Mouse (Mus musculus) hematopoietic stem cell, adult 5-6 weeks (primary cell): ENCODE measurements around the gene Fam131b. TPM values are rescaled to one million over a fixed set of nuclear protein-coding genes. Genes with fewer than 3 reads are reported as not detected.
A peak's percentile ranks its signal among the peaks of the same experiment; 100 is the strongest.

ENCODE experiments used
- ATAC-seq, 2 experiments: fragments of 125-278 bp in 1 of 2; replicated peaks in 1 of 2; 2 replicates each; pipeline ENCODE4 v1.8.0; 2016 to 2017; ENCODE audit warnings: inconsistent platforms in 2 of 2, mild to moderate bottlenecking in 2 of 2, moderate number of reproducible peaks in 2 of 2, low read depth in 1 of 2, moderate TSS enrichment in 1 of 2; ENCODE audit not compliant: low FRiP score in 2 of 2, poor library complexity in 2 of 2, severe bottlenecking in 2 of 2, insufficient read depth in 1 of 2, low TSS enrichment in 1 of 2
- total RNA-seq: library from RNA; stranded (forward); fragments of 172-1452, 232-1000 nt; gene quantifications from 2 replicates; pipeline ENCODE4 v1.2.3, GENCODE M21; 2017

Gene Fam131b
- total RNA-seq, result not detected in 2 replicates

DNA sequence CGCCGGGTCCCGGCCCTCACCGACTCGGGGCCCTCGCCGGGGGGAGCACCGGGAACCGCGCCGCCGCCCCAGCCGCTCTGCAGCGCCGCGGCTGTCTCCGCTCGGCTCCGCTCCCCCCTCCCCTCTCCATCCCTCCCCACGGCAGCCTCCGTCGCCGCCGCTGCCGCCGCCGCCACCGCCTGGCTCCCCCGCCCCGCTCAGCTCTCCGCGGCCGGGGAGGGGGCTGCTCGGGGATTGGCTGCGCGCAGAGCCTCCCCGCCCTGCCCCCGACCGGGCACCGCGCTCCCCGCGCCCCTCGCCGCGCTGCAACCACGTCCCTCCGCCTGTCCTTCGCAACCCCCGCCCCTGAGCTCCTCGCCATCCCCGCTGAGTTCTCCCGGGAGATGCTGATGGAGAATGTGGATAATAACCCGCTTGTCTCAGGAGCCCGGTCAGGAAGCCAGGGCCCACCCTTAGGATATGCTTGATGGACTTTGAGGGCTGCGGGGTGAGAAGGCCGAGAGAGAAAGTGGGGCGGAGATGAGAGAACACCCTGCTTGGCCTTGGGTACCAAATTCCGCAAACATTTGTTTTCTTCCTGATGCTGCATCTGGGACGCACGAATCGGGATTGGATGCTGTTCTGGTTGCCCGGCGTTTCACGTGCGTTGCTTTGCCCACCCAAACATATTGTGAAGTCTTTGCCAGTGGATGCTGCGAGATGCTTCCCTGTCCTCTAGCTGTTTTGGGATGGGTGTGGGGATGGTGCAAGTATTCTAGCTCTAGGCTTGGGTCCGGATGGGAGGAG is at the start of gene Fam131b:
Gene Fam131b, minus strand, starts transcription at position 162 of the 786 bp plus-strand sequence.
- ATAC-seq, result peak; percentile 8 to 29; a peak in 2 of 4 replicates

DNA sequence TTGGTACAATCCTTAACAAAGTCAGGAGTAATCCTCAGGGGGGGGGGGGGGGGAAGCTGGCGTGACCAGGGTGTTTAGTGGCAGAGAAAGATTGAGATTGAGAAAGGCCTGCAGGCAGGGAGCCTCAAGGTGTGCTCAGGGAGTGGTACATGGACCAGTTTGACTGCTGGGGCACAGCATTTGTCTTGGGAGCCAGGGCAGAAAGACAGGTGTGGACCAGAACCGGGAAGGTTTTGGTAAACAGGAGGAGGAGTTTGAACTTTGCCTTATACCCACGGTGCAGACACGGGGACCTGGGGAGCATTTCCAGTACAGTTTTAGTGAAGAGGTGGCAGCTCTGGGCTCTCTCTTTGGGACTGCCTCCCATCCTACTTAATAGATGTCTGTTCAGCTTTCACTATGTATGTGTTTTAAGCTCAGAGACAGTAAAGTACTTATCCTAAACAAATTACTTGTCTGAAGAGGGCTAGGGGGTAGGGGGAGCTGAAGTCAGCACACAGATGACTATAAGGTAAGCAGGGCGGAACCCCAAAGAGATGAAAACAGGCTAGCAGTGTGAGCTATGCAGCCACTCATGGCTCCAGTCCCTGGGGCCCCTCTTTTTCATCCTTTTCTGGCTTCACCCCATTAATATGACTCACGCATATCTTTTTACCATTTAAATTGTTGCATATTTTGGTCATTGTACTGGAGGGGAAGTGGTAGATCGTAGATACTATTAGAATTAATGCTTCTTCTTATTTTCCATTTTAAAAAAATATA is 49.4 kb upstream of the Fam131b start:
- ATAC-seq, result no peak

DNA sequence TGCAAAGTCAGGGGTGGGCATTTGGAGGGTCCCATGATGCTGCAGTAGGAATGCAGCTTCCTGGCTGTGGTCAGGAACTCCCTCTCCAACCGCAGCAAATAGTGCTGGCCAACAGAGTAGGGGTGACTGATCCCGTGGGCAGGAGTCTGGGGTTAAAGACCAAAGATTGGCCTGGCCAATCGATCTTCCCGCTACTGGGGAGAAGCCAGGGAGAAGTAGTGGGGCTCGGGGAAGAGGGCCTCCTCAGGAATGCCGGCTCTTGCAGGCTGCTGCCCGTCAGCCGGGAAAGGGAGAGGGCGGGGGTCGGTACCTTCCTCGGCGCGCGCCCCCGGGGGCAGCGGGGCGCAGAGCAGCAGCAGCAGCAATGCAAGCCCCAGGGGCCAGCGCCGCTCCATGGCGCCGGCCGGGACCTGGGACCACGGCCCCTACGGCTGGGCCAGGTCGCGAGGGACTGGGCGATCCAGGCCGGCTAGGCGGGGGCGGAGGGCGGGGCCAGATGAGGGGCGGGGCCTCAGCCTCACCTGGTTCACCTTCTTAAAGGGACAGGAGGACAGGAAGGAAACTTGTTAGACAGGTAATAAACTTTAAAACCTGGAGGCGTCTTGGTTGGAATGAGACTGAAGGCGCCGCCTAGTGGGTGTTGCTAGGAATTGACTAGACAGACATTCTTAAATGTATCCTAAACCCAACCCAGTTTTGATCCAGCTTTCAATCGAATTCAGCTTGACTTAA is 48.5 kb upstream of the Fam131b start, which contains the start of gene Epha1:
Gene Epha1, minus strand, starts transcription at position 453 of the 732 bp plus-strand sequence.
- ATAC-seq, result peak; percentile 43 to 51; a peak in 2 of 4 replicates

DNA sequence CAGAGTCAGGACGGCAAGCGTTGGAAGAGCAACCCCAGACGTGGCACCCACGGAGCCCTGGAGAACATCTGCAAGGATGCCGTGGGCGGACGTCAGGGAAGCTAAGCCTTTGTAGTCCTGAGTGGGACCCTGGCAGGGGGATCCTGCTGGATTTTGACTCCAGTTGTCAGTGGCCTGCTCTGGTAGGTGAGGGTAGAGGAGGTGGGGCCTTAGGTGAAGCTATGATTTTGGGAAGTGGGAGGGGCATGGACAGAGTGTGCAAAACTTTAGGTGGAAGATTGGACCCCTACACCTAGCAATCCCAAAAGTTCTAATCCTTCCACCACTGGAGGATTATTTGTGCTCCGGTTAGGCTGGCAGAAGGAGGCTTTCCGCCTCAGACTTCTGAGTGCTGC is 48.0 kb upstream of the Fam131b start:
- ATAC-seq, result 0 out of 4 replicates have a peak, but pooled peaks of 1 of the 2 experiments have one; percentile 1

DNA sequence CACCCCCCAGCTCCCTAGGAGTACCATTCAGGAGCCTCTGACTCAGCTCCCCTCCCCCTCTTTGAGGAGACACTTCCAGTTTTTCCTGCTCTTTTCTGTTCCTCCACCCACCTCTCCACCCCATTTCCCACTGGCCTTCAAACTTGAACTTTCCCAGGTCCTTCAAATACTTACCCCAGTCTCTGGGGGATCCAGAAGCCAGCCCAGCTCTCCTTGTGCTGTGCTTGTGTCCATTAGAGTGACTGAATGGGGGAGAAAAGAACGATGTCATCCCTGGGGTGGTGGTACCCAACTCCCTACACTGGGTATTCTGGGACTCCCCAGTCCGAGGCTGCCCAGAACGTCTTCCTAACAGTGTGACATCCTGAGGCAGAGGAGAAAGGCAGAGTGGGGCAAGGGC is 47.6 kb upstream of the Fam131b start:
- no peak for ATAC-seq

DNA sequence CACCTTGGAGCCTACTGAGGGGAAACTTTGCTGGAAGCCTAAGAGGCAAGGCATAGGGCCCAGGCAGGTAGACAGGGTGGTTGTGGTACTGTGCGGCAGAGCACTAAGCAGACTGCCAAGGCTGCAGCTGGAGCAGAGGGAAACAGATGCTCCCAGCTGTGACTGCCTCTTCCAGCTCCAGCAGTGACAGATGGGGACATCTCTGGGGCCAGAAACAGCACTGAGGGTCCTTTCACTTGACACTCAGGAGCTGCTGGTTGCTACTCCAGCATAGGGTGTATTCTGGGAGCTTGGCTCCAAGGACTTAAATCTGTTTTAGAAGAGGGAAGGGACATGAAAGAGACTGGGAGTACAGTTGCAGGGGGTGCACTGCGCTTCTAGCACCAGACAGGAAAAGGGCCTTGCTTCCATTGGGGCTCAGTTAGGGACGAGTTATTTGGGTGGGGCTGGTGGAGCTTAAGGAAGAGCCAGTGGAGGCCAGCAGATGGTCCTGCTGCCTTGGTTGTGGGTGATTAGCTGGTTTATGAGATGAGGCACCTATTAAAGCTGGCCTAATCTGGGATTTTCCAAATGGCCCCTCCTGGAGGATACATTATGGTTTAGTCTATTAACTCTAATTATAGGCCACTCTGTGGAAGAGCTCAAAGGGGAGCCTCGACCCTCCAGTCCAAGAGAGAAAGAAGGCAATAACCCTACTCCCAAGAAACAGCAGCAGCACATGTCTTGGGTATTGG is 46.4 kb upstream of the Fam131b start:
- ATAC-seq, result no peak

DNA sequence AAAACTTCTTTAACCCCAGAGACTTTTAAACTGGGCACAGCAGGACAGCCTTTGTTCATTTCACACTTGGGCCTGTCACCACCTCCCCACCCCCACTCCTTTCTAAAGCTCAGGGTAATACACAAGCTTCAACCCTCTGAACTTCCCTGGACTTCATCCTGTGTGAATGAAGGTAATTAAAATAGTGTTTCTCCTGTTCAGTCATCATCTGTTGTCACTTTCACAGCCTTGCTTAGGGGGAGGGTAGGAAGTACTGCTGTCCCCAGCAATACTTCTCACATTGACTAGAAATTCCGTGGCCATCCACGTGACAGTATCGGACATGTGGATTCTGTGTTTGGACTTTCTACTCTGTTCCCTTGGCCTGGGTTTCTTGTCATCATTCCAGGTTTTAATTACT is 45.4 kb upstream of the Fam131b start:
- ATAC-seq, result no peak

DNA sequence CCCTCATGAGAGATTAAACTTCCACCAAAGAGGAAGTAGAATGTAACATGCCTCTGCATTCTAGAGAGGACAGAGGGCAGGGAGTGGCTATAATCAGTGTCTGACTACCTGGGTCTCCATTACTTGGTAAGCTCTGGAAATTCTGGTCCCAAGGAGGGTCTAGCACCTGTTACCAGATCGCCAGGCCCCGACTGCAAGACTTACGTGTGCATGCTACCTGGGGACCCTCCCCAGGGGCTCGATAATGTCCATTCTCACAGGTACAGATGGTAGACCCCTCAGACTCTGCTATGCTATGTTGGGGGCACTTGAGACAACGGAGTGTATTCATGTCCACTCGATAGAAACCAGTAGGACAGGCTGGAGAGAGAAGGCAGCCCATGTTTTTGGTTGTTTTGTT is 40.8 kb upstream of the Fam131b start:
- ATAC-seq, result no peak

DNA sequence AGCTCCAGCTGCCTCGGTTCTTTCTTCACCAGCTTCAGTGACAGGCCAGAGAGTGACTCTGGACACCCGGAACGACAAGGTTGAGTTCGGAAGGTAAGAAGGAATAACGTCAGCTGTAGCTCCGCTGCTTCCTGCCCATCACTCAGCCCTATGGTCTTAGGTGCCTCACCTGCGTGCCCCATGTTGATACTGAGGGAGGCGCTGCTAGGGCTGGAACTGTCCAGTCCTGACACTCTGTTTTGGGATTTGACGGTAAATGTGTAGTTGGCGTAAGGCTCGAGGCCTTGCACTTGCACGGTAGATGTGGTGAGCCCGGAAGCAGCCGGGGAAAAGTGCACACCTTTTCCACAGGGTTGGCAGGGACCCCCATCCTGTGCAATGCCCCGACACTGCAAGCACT is 40.2 kb upstream of the Fam131b start:
- no peak for ATAC-seq

DNA sequence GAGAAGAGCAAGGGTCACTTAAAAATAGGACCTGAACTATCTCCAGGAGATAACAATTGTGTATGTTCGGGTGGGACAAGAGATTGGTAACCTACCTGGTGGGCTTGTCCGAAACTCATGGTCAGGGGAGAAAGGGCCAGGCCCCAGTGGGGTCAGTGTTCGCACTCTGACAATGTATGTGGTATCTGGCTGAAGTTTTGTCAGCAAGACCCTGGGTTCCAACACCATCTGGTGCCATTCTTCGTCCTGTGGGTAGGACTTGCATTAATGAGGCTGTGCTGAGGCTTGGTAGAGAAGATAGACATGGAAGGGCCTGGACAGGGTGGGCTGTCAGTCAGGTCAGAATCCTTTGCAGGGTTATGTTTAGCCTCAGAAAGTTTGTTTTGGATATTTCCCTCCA is 39.6 kb upstream of the Fam131b start:
- no peak for ATAC-seq

DNA sequence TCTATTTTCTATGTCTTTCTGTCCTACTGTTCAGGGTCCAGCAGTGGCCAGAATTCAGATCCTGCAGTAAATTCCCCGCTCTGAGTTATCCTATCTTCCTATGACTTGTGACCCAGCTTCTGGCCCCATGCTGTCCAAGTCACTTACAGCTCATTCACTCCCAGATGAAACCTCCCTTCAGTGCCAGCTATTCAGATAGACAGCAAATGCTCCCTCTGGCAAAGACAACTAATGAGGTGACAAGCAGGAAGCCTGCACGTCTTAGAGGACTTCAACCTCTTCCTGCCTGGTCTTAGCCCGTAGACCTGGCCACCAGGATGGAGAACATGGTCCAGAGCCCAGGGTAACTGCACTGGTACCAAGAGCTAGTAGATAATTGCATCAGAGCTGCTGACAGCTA is 38.5 kb upstream of the Fam131b start:
- peak; percentile 10 to 23; a peak in 2 of 4 replicates for ATAC-seq

DNA sequence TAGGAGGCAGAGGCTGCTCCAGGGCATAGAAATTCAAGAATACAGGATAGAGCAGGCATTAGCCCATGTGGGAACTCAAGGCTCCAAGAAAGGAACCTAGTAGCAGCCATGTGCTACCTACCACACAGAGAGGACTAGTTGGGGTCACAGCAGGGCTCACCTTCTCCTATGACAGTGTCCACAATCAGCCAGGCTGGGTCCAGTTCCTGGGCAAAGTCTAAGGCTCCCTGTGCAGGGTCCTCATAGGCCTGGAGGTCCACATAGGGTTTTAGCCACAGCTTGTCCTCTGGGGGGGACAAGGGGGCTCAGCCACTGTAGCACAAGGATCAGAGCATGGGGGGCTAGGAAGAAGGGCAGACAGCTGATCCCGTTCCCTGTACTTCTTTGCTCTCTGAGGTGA is 38.1 kb upstream of the Fam131b start:
- ATAC-seq, result no peak; a peak in 1 of 4 replicates

DNA sequence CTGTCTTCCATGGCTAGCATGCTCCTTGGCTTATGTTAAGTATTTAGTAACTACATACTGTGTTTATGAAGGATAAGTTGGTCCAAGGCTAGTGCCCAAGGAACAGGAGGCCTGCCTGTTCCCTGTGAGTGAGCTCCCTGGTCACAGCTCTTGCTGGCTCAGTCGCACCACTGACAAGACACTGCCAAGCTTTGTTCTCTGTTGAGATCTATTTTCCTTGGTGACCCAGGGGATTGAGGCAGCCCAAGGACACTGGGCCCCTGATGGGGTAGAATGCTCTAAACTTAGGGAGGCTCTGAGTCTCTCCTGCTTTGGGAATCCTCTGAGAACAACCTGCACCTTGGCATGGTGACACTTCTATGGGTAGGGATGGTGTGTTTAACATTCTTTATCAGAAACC is 37.6 kb upstream of the Fam131b start:
- no peak for ATAC-seq

DNA sequence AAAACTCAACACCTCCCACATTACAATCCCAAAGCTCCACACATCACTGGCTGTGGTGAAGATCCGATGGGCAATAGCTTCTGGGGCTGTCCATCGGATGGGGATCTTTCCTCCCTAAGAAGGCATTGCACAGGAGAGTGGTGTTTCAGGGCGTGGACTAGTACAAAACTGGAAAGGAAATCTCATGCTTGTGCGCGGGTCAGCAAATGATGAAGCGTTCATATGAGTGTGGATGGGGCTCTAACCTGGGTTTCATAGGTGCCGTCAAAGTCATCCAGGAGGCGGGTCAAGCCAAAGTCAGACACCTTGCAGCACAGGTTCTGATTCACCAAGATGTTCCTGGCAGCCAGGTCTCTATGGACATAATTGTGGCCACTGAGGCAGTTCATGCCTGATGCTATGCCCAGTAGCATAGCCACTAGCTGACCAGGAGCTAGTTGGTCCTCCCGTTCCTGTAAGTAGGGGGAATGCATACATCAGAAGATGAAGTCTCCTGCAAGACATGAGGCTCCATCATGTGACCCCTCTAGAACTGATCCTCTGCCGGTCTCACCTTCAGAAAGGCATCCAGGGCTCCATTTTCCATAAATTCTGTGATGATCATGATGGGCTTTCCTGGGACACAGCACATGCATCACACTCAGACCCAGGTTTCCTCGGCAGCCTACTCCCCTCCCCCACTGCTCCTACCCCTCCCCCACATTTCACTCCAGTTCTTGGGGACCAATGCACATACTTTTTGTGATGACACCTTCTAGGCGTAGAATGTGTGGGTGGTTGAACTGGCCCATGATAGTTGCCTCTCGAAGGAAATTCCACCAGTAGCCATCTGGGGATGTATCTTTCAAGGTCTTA is 36.8 kb upstream of the Fam131b start:
- no peak for ATAC-seq

DNA sequence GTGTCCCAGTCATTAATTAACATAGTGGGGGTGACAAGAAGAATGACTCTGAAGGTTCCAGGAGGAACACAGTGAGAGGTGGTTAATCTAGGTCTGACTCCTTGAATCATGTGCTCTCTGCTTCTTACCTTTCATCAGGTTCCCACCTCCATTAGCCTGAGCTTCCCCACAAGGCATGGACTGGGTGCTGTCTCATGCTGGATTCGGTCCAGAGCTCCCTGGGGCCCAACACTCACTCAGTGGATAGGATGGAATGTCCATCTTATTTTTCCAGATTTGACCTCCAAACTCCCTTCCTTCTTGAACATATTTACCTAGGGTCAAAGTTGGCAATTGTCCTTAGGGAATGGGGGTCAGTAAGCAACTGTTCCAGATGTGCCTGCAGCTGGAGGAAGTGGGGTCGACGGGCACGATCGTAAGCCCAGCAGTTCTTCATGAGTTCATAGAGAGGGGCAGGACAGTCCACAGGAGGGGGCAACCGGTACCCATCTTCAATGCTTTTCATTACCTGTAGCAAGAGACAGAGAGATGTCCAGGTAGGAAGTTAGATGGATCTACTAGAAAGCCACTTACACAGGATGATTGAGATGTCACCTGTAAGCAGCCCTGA is 35.9 kb upstream of the Fam131b start:
- ATAC-seq, result no peak
